Mouse (Mus musculus): ENCODE data around the gene Rpf2. TPM values are rescaled to one million over a fixed set of nuclear protein-coding genes. Genes with fewer than 3 reads are reported as not detected.

The Rpf2 gene
- 63.1 and 65.6 TPM in 2 replicates for polyA plus RNA-seq (2015; fragmentation: Nextera tagmentation; extraction: Ambion mirVana)

DNA sequence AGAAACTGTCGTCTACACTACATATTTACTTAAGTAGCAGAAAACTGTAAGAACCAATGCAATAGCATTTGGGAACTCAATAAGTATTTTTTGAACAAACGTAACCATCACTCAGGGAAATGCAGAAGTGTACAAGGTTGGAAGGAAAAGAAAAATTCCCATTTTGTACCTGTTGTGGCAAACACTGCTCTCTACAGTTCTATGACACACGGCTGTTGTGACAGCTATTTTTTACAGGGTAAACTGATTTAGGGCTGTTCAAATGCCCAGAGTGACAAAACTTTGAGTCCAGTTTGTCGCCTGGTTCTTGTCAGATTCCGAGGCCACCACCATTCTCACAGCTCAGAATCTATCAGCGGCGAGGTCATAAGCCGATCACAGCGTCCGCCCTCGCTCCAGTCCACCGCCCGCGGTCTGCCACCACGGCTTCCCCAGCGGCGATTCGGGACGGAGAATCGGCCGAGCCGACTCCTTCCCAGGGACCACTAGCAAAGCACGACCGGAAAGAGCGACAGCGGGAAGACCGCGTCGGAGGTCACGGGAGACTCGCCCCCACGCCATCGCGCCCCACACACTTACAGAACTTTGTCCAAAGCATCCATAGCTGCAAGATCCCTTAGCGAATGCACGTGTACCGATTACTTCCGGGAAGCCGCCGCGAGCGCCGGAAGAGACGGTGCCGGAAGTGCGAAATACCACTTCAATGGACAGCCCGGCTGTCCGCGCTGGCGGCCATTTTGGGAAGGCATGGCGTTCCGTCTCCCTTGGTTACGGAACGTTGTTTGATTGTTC lies at the start of gene Rpf2:
Gene Rpf2, minus strand, starts transcription at position 663 of the 792 bp plus-strand sequence.
- peak; percentile 88 for ATAC-seq (ENCODE audit: insufficient read depth, low FRiP score, low read depth)
- Histone ChIP-seq H3K27ac (peak within 1 kb of the TSS; percentile 75), H3K4me2 (peak within 1 kb of the TSS; percentile 69), H3K9ac (peak within 1 kb of the TSS; percentile 53), H3K4me1 (no peaks in the 10 kb centered on the region), H3K4me3 (replicated peaks) (peak within 1 kb of the TSS; percentile 87), H3K9me3 (no peaks in the 10 kb centered on the region), H3K36me3 (peaks cover 15% of the 10 kb centered on the region; the same call in 1 of the 2 replicates), H3K27me3 (replicated peaks) (no peaks in the 10 kb centered on the region)
- under 1% methylated on average over 54 of the region's 54 CpGs for WGBS

- Histone ChIP-seq H3K9me3 (no peaks in the 10 kb centered on the region), H3K36me3 (peaks cover 29% of the 10 kb centered on the region), H3K27ac (no peak overlapping the region), H3K4me3 (replicated peaks) (no peak overlapping the region), H3K9ac (no peak overlapping the region), H3K4me2 (no peak overlapping the region), H3K27me3 (replicated peaks) (no peaks in the 10 kb centered on the region), H3K4me1 (no peaks in the 10 kb centered on the region)
- ATAC-seq (ENCODE audit: insufficient read depth, low FRiP score, low read depth) = no peak
- WGBS = 88% methylated on average over 6 of the region's 6 CpGs
Measured at GRCm38 (mm10) chr10:40292640-40293039, 45.8 kb upstream of the Rpf2 start.

DNA sequence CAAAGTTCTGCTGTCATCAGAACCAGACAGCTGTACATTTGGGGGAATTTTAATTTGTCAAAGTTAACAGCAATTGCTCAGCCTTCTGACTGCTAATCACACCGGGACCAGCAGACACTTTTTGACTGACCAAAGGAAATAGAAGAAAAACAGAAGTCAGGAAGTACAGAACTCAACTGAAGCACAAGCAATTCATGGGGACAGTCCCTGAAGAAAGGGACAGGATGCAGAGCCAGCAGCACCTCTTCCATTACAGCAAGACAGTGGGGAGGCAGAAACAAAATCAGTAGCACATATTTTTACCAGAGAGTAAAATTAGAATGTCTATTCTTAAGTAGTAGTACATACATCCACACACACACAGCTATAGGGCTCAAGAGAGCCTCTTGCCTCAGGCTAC lies 39.9 kb upstream of the Rpf2 start:
- Histone ChIP-seq H3K9me3 (no peaks in the 10 kb centered on the region), H3K4me3 (replicated peaks) (no peak overlapping the region), H3K27me3 (replicated peaks) (no peaks in the 10 kb centered on the region), H3K4me2 (no peak overlapping the region), H3K27ac (no peak overlapping the region), H3K9ac (no peak overlapping the region), H3K4me1 (no peaks in the 10 kb centered on the region), H3K36me3 (peaks cover 23% of the 10 kb centered on the region; the same call in 1 of the 2 replicates)
- 83% methylated on average over 1 of the region's 1 CpGs for WGBS
- no peak for ATAC-seq (ENCODE audit: insufficient read depth, low FRiP score, low read depth)

- no peaks in the 10 kb centered on the region for H3K4me1 ChIP-seq
- no peak overlapping the region for H3K4me3 ChIP-seq (replicated peaks)
- H3K27me3 ChIP-seq (replicated peaks) = no peaks in the 10 kb centered on the region
- no peak overlapping the region for H3K4me2 ChIP-seq
- no peaks in the 10 kb centered on the region for H3K9me3 ChIP-seq
- H3K27ac ChIP-seq = no peak overlapping the region
- H3K9ac ChIP-seq = no peak overlapping the region
- WGBS = 84% methylated on average over 1 of the region's 1 CpGs
- H3K36me3 ChIP-seq = peaks cover 13% of the 10 kb centered on the region; the same call in 1 of the 2 replicates
- no peak for ATAC-seq (ENCODE audit: insufficient read depth, low FRiP score, low read depth)
Measured at GRCm38 (mm10) chr10:40285571-40285970, 38.7 kb upstream of the Rpf2 start.

GRCm38 (mm10) chr10:40284997-40285396 lies 38.2 kb upstream of the Rpf2 start:
- Histone ChIP-seq H3K27me3 (replicated peaks) (no peaks in the 10 kb centered on the region), H3K4me1 (no peaks in the 10 kb centered on the region), H3K27ac (no peak overlapping the region), H3K9ac (no peak overlapping the region), H3K9me3 (no peaks in the 10 kb centered on the region), H3K4me3 (replicated peaks) (no peak overlapping the region), H3K36me3 (peaks cover 12% of the 10 kb centered on the region; the same call in 1 of the 2 replicates), H3K4me2 (no peak overlapping the region)
- ATAC-seq (ENCODE audit: insufficient read depth, low FRiP score, low read depth) = no peak
- WGBS = 89% methylated on average over 3 of the region's 3 CpGs

GRCm38 (mm10) chr10:40284179-40284831 lies 37.5 kb upstream of the Rpf2 start:
- 79% methylated on average over 10 of the region's 10 CpGs for WGBS
- Histone ChIP-seq H3K27ac (no peak overlapping the region), H3K9me3 (no peaks in the 10 kb centered on the region), H3K4me3 (replicated peaks) (no peak overlapping the region), H3K9ac (no peak overlapping the region), H3K36me3 (peaks cover 8% of the 10 kb centered on the region; the same call in 1 of the 2 replicates), H3K4me1 (no peaks in the 10 kb centered on the region), H3K4me2 (no peak overlapping the region), H3K27me3 (replicated peaks) (no peaks in the 10 kb centered on the region)
- no peak for ATAC-seq (ENCODE audit: insufficient read depth, low FRiP score, low read depth)

DNA sequence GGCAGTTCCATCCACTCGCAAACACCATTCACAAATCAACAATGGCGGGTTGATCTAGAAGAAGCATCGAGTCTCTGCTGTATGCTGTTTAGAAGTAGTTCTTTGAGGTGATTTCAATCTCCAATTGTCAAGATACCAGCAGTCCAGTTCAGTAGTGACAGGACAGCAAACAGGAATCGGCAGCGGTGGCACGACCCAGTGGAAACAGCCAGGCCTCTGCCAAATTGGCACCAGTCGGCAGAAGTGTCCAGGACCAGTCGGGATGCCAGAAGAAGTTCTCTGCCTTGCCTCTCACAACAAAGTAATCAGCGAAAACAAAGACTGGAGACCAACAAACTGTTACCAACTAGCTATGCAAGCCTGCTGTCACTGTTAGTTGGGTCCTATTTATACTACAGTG lies 36.8 kb upstream of the Rpf2 start:
- Histone ChIP-seq H3K9me3 (no peaks in the 10 kb centered on the region), H3K4me2 (no peak overlapping the region), H3K4me3 (replicated peaks) (no peak overlapping the region), H3K36me3 (peaks cover 8% of the 10 kb centered on the region; the same call in 1 of the 2 replicates), H3K4me1 (no peaks in the 10 kb centered on the region), H3K9ac (no peak overlapping the region), H3K27me3 (replicated peaks) (no peaks in the 10 kb centered on the region), H3K27ac (no peak overlapping the region)
- 91% methylated on average over 9 of the region's 9 CpGs for WGBS
- ATAC-seq (ENCODE audit: insufficient read depth, low FRiP score, low read depth) = no peak

- 93% methylated on average over 2 of the region's 2 CpGs for WGBS
- Histone ChIP-seq H3K4me3 (replicated peaks) (no peak overlapping the region), H3K36me3 (peaks cover 8% of the 10 kb centered on the region; the same call in 1 of the 2 replicates), H3K4me1 (no peaks in the 10 kb centered on the region), H3K9me3 (no peaks in the 10 kb centered on the region), H3K27ac (no peak overlapping the region), H3K4me2 (no peak overlapping the region), H3K9ac (no peak overlapping the region), H3K27me3 (replicated peaks) (no peaks in the 10 kb centered on the region)
- ATAC-seq (ENCODE audit: insufficient read depth, low FRiP score, low read depth) = no peak; the same call in 1 of the 2 replicates
Measured at GRCm38 (mm10) chr10:40281565-40281964, 34.7 kb upstream of the Rpf2 start.

GRCm38 (mm10) chr10:40278317-40278716 lies 31.5 kb upstream of the Rpf2 start:
- H3K27ac ChIP-seq = no peak overlapping the region
- WGBS = 58% methylated on average over 5 of the region's 5 CpGs
- no peak overlapping the region for H3K4me3 ChIP-seq (replicated peaks)
- no peaks in the 10 kb centered on the region for H3K27me3 ChIP-seq (replicated peaks)
- H3K4me1 ChIP-seq = no peaks in the 10 kb centered on the region
- no peaks in the 10 kb centered on the region for H3K36me3 ChIP-seq
- no peak overlapping the region for H3K4me2 ChIP-seq
- ATAC-seq (ENCODE audit: insufficient read depth, low FRiP score, low read depth) = peak; percentile 28; the same call in 1 of the 2 replicates
- H3K9me3 ChIP-seq = no peaks in the 10 kb centered on the region
- no peak overlapping the region for H3K9ac ChIP-seq

GRCm38 (mm10) chr10:40275991-40276390 lies 29.2 kb upstream of the Rpf2 start:
- no peak overlapping the region for H3K4me3 ChIP-seq (replicated peaks)
- ATAC-seq (ENCODE audit: insufficient read depth, low FRiP score, low read depth) = no peak
- WGBS = 57% methylated on average over 7 of the region's 7 CpGs
- H3K4me1 ChIP-seq = no peaks in the 10 kb centered on the region
- no peak overlapping the region for H3K9ac ChIP-seq
- no peak overlapping the region for H3K27ac ChIP-seq
- no peak overlapping the region for H3K4me2 ChIP-seq
- H3K36me3 ChIP-seq = no peaks in the 10 kb centered on the region
- H3K27me3 ChIP-seq (replicated peaks) = no peaks in the 10 kb centered on the region
- H3K9me3 ChIP-seq = no peaks in the 10 kb centered on the region

GRCm38 (mm10) chr10:40273938-40274337 lies 27.1 kb upstream of the Rpf2 start:
- Histone ChIP-seq H3K27ac (no peak overlapping the region), H3K27me3 (replicated peaks) (no peaks in the 10 kb centered on the region), H3K9me3 (no peaks in the 10 kb centered on the region), H3K4me2 (no peak overlapping the region), H3K4me1 (no peaks in the 10 kb centered on the region), H3K9ac (no peak overlapping the region), H3K36me3 (no peaks in the 10 kb centered on the region), H3K4me3 (replicated peaks) (no peak overlapping the region)
- ATAC-seq (ENCODE audit: insufficient read depth, low FRiP score, low read depth) = peak; percentile 94
- WGBS = 76% methylated on average over 5 of the region's 5 CpGs

GRCm38 (mm10) chr10:40271216-40271615 lies 24.4 kb upstream of the Rpf2 start:
- WGBS = 87% methylated on average over 3 of the region's 3 CpGs
- Histone ChIP-seq H3K9ac (no peak overlapping the region), H3K9me3 (no peaks in the 10 kb centered on the region), H3K4me3 (replicated peaks) (no peak overlapping the region), H3K27me3 (replicated peaks) (no peaks in the 10 kb centered on the region), H3K36me3 (no peaks in the 10 kb centered on the region), H3K4me2 (no peak overlapping the region), H3K4me1 (no peaks in the 10 kb centered on the region), H3K27ac (no peak overlapping the region)
- no peak for ATAC-seq (ENCODE audit: insufficient read depth, low FRiP score, low read depth)
